Mouse (Mus musculus) liver, embryonic 11.5 days (tissue): ENCODE data around the gene Zcrb1. TPM values are rescaled to one million over a fixed set of nuclear protein-coding genes. Genes with fewer than 3 reads are reported as not detected.
A peak's percentile ranks its signal among the peaks of the same experiment; 100 is the strongest.

Source experiments
- ATAC-seq: fragments of 200-750 bp; cut with Nextera tagmentation; replicated peaks from 2 replicates; pipeline ENCODE4 v1.8.0; 2017; ENCODE audit warnings: moderate number of reproducible peaks, mild to moderate bottlenecking, moderate TSS enrichment, moderate library complexity; ENCODE audit not compliant: low FRiP score
- DNase-seq: peaks from one replicate; pipeline ENCODE4 v3.0.0-alpha.2; 2017; ENCODE audit warnings: low spot score
- H3K27ac ChIP-seq: fragments of 300-500 bp; sonication (generic); 2 replicates; pipeline ENCODE4 v1.5.1; 2014; ENCODE audit warnings: mild to moderate bottlenecking, low read depth, low read length, control low read depth
- H3K27me3 ChIP-seq: fragments of 300-500 bp; sonication (generic); replicated peaks from 2 replicates; pipeline ENCODE4 v1.6.1; 2014; ENCODE audit warnings: low read length, mixed read lengths; ENCODE audit not compliant: control insufficient read depth, insufficient read depth
- H3K36me3 ChIP-seq: fragments of 300-500 bp; sonication (generic); 2 replicates; pipeline ENCODE4 v1.6.1; 2014; ENCODE audit warnings: mild to moderate bottlenecking, low read length, moderate library complexity, mixed read lengths; ENCODE audit not compliant: control insufficient read depth, insufficient read depth
- H3K4me1 ChIP-seq: fragments of 300-500 bp; sonication (generic); replicated peaks from 2 replicates; pipeline ENCODE4 v1.6.1; 2014; ENCODE audit warnings: low read length, mixed read lengths; ENCODE audit not compliant: control insufficient read depth, insufficient read depth
- H3K4me2 ChIP-seq: fragments of 300-500 bp; sonication (generic); 2 replicates; pipeline ENCODE4 v1.6.1; 2014; ENCODE audit warnings: mild to moderate bottlenecking, control low read depth, moderate library complexity
- H3K4me3 ChIP-seq: fragments of 300-500 bp; sonication (generic); 2 replicates; pipeline ENCODE4 v1.5.1; 2014; ENCODE audit warnings: low read depth, low read length, control low read depth
- H3K9ac ChIP-seq: fragments of 300-500 bp; sonication (generic); 2 replicates; pipeline ENCODE4 v1.6.1; 2014; ENCODE audit warnings: low read depth, low read length, control low read depth
- H3K9me3 ChIP-seq: fragments of 300-500 bp; sonication (generic); 2 replicates; pipeline ENCODE4 v1.6.1; 2016; ENCODE audit warnings: low read length, inconsistent platforms, mixed read lengths; ENCODE audit not compliant: control insufficient read depth
- WGBS: fragments of 180-500 bp; shearing (Covaris S2); extraction: QIAGEN DNeasy Blood & Tissue Kit; methylation state at CpG from one replicate; pipeline ENCODE4 v1.1.7; 2014; 5-methylcytosine and 5-hydroxymethylcytosine counted together
- polyA plus RNA-seq: library from polyadenylated mRNA; unstranded; fragments of >200 nt; fragmentation: Nextera tagmentation; extraction: Ambion mirVana; gene quantifications from 2 replicates; pipeline ENCODE4 v1.2.1, GENCODE M21; 2014

Zcrb1 gene
- polyA plus RNA-seq, result 125 and 137 TPM in 2 replicates

- Histone ChIP-seq H3K4me3 (peak within 1 kb of the TSS; percentile 97), H3K27me3 (no peaks in the 10 kb centered on the region), H3K4me2 (peak within 1 kb of the TSS; percentile 78), H3K4me1 (peaks cover 28% of the 10 kb centered on the region), H3K36me3 (peaks cover 8% of the 10 kb centered on the region), H3K9ac (peak within 1 kb of the TSS; percentile 95), H3K27ac (peak within 1 kb of the TSS; percentile 79), H3K9me3 (no peaks in the 10 kb centered on the region)
- WGBS, result under 1% methylated on average over 97 of the region's 100 CpGs
- ATAC-seq (peak; percentile 91), DNase-seq (peak; percentile 86)
Observed at GRCm38 (mm10) chr15:93397826-93398698, at the start of gene Zcrb1, which contains the start of gene Pphln1. TSS of gene Zcrb1 (minus strand) at chr15:93398334. TSS of gene Pphln1 (plus strand) at chr15:93398350.

DNA sequence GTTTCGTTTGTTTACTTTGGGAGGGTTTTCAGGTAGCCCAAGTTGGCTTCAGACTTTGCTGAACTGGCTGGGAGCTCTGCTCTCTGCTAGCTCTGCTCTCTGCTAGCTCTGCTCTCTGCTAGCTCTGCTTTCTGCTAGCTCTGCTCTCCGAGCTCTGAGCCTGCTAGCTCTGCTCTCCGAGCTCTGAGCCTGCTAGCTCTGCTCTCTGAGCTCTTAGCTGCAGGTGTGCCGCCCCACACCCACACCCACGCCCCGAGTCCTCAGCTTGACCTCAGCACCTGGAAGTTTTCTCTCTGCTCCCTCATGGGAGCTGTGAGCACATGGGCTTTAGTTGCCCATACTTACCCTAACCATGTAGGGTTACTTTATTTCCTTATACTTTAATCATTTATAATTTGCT is 45.5 kb upstream of the Zcrb1 start:
- Histone ChIP-seq H3K4me1 (no peaks in the 10 kb centered on the region), H3K4me2 (no peak overlapping the region), H3K9me3 (no peaks in the 10 kb centered on the region), H3K27ac (no peak overlapping the region), H3K27me3 (no peaks in the 10 kb centered on the region), H3K36me3 (peaks cover 19% of the 10 kb centered on the region), H3K9ac (no peak overlapping the region), H3K4me3 (no peak overlapping the region)
- DNase-seq, result no peak
- 89% methylated on average over 6 of the region's 6 CpGs for WGBS
- no peak for ATAC-seq

DNA sequence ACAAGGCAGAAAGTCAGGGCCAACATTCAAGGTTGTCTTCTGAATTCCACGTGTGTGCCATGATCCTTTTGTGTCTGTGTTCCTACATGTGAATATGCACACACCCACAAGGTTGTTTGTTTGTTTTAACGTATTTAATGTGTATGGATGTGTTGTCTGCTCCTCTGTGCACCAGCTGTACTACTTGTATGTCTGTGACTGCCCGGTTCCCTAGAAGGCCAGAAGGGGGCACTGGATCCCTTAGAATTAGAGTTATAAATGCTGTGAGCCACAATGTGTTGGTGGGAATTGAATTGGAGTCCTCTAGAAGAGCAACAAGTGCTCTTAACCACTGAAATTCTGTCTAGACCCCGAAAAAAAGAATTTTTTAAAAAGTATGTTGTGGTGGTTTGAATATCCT is 44.1 kb upstream of the Zcrb1 start:
- no peak overlapping the region for H3K4me3 ChIP-seq
- H3K4me1 ChIP-seq, result no peaks in the 10 kb centered on the region
- no peak for ATAC-seq
- H3K27ac ChIP-seq, result no peak overlapping the region
- peaks cover 19% of the 10 kb centered on the region for H3K36me3 ChIP-seq
- DNase-seq, result no peak
- H3K9ac ChIP-seq, result no peak overlapping the region
- no peak overlapping the region for H3K4me2 ChIP-seq
- 85% methylated on average over 4 of the region's 4 CpGs for WGBS
- no peaks in the 10 kb centered on the region for H3K27me3 ChIP-seq
- H3K9me3 ChIP-seq, result no peaks in the 10 kb centered on the region

- ATAC-seq (peak; percentile 53; the same call in 1 of the 2 replicates), DNase-seq (no peak)
- no peak overlapping the region for H3K27ac ChIP-seq
- no peaks in the 10 kb centered on the region for H3K4me1 ChIP-seq
- H3K4me2 ChIP-seq, result no peak overlapping the region
- 42% methylated on average over 5 of the region's 5 CpGs for WGBS
- H3K27me3 ChIP-seq, result no peaks in the 10 kb centered on the region
- H3K9ac ChIP-seq, result no peak overlapping the region
- no peaks in the 10 kb centered on the region for H3K9me3 ChIP-seq
- peaks cover 17% of the 10 kb centered on the region for H3K36me3 ChIP-seq
- H3K4me3 ChIP-seq, result no peak overlapping the region
Observed at GRCm38 (mm10) chr15:93438663-93439062, 40.5 kb upstream of the Zcrb1 start.

DNA sequence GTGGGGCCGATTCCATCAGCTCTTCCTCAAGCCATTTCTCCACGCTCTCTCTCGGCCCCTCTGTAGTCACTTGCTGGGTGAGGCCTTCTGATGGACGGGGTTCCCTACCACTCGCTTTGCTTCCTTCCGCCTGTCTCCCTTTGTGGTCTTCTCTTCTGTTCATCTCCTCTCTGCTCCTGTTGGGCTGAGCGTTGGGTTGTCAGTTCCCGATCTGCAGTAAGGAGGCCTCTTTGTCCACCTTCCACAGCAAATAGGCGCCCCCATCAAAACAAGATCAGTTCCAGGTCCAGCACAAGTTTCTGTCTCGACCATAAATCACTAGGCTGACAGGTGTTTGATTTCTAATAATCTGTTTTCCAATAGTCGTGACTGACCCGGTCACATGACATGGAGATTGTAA is 37.9 kb upstream of the Zcrb1 start:
- H3K36me3 ChIP-seq, result peaks cover 3% of the 10 kb centered on the region; the same call in 1 of the 2 replicates
- WGBS, result 85% methylated on average over 12 of the region's 12 CpGs
- no peak for ATAC-seq

DNA sequence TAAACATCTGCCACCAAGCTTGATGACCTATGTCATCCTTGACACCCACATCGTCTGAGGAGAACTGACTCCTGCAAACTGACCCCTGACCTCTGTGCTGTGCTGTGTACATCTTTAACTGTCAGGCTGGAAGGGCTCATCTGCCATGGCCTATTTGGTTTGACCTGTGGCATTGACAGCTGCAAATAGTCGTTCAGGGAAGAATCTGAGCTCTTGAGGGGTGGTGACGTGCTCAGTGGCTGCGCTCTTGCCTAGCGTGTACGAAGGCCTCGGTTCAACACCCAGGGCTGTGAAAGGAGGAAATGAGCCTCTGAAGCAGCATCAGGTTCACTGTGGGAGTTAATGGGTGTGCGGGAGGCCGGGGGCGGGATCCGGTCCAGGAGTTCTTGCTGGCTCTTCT is 35.7 kb upstream of the Zcrb1 start:
- no peak for ATAC-seq

More for the DNA sequence above, 37.9 kb upstream of the Zcrb1 start:
- DNase-seq, result no peak
- Histone ChIP-seq H3K9ac (no peak overlapping the region), H3K4me3 (no peak overlapping the region), H3K4me2 (no peak overlapping the region), H3K27ac (no peak overlapping the region), H3K27me3 (no peaks in the 10 kb centered on the region), H3K9me3 (no peaks in the 10 kb centered on the region), H3K4me1 (no peaks in the 10 kb centered on the region)

GRCm38 (mm10) chr15:93422537-93422936 is 24.4 kb upstream of the Zcrb1 start:
- DNase-seq (no peak), ATAC-seq (peak; percentile 54)
- Histone ChIP-seq H3K9me3 (no peaks in the 10 kb centered on the region), H3K27ac (no peak overlapping the region), H3K4me3 (no peak overlapping the region), H3K4me1 (no peaks in the 10 kb centered on the region), H3K9ac (no peak overlapping the region), H3K4me2 (no peak overlapping the region), H3K36me3 (0 out of 2 replicates have a peak, but pooled peaks cover 2% of the 10 kb centered on the region), H3K27me3 (no peaks in the 10 kb centered on the region)
- WGBS, result 90% methylated on average over 1 of the region's 1 CpGs

More for the DNA sequence above, 35.7 kb upstream of the Zcrb1 start:
- H3K4me3 ChIP-seq, result no peak overlapping the region
- H3K4me2 ChIP-seq, result no peak overlapping the region
- H3K9ac ChIP-seq, result no peak overlapping the region
- H3K36me3 ChIP-seq, result peaks cover 3% of the 10 kb centered on the region; the same call in 1 of the 2 replicates
- H3K4me1 ChIP-seq, result no peaks in the 10 kb centered on the region
- H3K27ac ChIP-seq, result no peak overlapping the region
- no peaks in the 10 kb centered on the region for H3K9me3 ChIP-seq
- no peaks in the 10 kb centered on the region for H3K27me3 ChIP-seq
- WGBS, result 48% methylated on average over 11 of the region's 11 CpGs
- DNase-seq, result no peak

- H3K4me1 ChIP-seq, result no peaks in the 10 kb centered on the region
- 75% methylated on average over 7 of the region's 7 CpGs for WGBS
- ATAC-seq (no peak), DNase-seq (no peak)
- no peak overlapping the region for H3K4me3 ChIP-seq
- H3K36me3 ChIP-seq, result 0 out of 2 replicates have a peak, but pooled peaks cover 2% of the 10 kb centered on the region
- H3K27me3 ChIP-seq, result no peaks in the 10 kb centered on the region
- no peak overlapping the region for H3K27ac ChIP-seq
- H3K9me3 ChIP-seq, result no peaks in the 10 kb centered on the region
- H3K9ac ChIP-seq, result no peak overlapping the region
- no peak overlapping the region for H3K4me2 ChIP-seq
Observed at GRCm38 (mm10) chr15:93420596-93420995, 22.5 kb upstream of the Zcrb1 start.
